Mouse (Mus musculus) heart, postnatal 0 days (tissue): ENCODE measurements around the gene Ebf4. TPM values are rescaled to one million over a fixed set of nuclear protein-coding genes. Genes with fewer than 3 reads are reported as not detected.
A peak's percentile ranks its signal among the peaks of the same experiment; 100 is the strongest.

Experiments
- ATAC-seq: fragments of 200-750 bp; cut with Nextera tagmentation; 2 replicates; pipeline ENCODE4 v1.8.0; 2017; ENCODE audit warnings: low read depth, moderate number of reproducible peaks, moderate library complexity; ENCODE audit not compliant: insufficient read depth
- DNase-seq: peaks from one replicate; pipeline ENCODE4 v3.0.0-alpha.2; 2016; ENCODE audit warnings: low spot score
- H3K27ac ChIP-seq: fragments of 300-500 bp; sonication (generic); 2 replicates; pipeline ENCODE4 v1.5.1; 2014; ENCODE audit warnings: low read depth, mild to moderate bottlenecking
- H3K27me3 ChIP-seq: fragments of 300-500 bp; sonication (generic); 2 replicates; pipeline ENCODE4 v1.6.1; 2014; ENCODE audit warnings: low read length, mixed read lengths; ENCODE audit not compliant: control insufficient read depth, insufficient read depth
- H3K36me3 ChIP-seq: fragments of 300-500 bp; sonication (generic); replicated peaks from 2 replicates; pipeline ENCODE4 v1.6.1; 2014; ENCODE audit warnings: low read length, mixed read lengths; ENCODE audit not compliant: control insufficient read depth, insufficient read depth
- H3K4me1 ChIP-seq: fragments of 300-500 bp; sonication (generic); 2 replicates; pipeline ENCODE4 v1.6.1; 2014; ENCODE audit warnings: antibody characterized with exemption; ENCODE audit not compliant: control insufficient read depth, insufficient read depth
- H3K4me2 ChIP-seq: fragments of 300-500 bp; sonication (generic); 2 replicates; pipeline ENCODE4 v1.6.1; 2014; ENCODE audit warnings: low read depth, mild to moderate bottlenecking, low read length, moderate library complexity
- H3K4me3 ChIP-seq: fragments of 300-500 bp; sonication (generic); 2 replicates; pipeline ENCODE4 v1.5.1; 2014; ENCODE audit warnings: low read depth, low read length
- H3K9ac ChIP-seq: fragments of 300-500 bp; sonication (generic); replicated peaks from 2 replicates; pipeline ENCODE4 v1.6.1; 2014; ENCODE audit warnings: low read depth, low read length, mixed read lengths
- H3K9me3 ChIP-seq: fragments of 300-500 bp; sonication (generic); replicated peaks from 2 replicates; pipeline ENCODE4 v1.6.1; 2016; ENCODE audit warnings: low read length; ENCODE audit not compliant: control insufficient read depth
- CTCF ChIP-seq: IDR thresholded peaks from 2 replicates; pipeline ENCODE4 v1.5.1; 2016; ENCODE audit warnings: antibody characterized with exemption, control low read depth, low read depth
- EP300 ChIP-seq: IDR thresholded peaks from 2 replicates; pipeline ENCODE4 v1.6.1; 2016; ENCODE audit warnings: antibody characterized with exemption, low read depth
- WGBS: fragments of 180-500 bp; shearing (Covaris S2); extraction: QIAGEN DNeasy Blood & Tissue Kit; methylation state at CpG from one replicate; pipeline ENCODE4 v1.1.7; 2014; 5-methylcytosine and 5-hydroxymethylcytosine counted together
- polyA plus RNA-seq: library from polyadenylated mRNA; unstranded; fragments of >200 nt; fragmentation: Nextera tagmentation; extraction: Ambion mirVana; gene quantifications from 2 replicates; pipeline ENCODE4 v1.2.1, GENCODE M21; 2015
- total RNA-seq: library from RNA; depleted of rRNA; stranded (reverse); fragments of >200 nt; gene quantifications from 2 replicates; pipeline ENCODE4 v1.2.3, GENCODE M21; 2014; ENCODE audit warnings: low replicate concordance

Ebf4 gene
- total and polyA plus RNA-seq, 2 experiments from 2014 or later: 0.16 to 1.1 TPM

DNA sequence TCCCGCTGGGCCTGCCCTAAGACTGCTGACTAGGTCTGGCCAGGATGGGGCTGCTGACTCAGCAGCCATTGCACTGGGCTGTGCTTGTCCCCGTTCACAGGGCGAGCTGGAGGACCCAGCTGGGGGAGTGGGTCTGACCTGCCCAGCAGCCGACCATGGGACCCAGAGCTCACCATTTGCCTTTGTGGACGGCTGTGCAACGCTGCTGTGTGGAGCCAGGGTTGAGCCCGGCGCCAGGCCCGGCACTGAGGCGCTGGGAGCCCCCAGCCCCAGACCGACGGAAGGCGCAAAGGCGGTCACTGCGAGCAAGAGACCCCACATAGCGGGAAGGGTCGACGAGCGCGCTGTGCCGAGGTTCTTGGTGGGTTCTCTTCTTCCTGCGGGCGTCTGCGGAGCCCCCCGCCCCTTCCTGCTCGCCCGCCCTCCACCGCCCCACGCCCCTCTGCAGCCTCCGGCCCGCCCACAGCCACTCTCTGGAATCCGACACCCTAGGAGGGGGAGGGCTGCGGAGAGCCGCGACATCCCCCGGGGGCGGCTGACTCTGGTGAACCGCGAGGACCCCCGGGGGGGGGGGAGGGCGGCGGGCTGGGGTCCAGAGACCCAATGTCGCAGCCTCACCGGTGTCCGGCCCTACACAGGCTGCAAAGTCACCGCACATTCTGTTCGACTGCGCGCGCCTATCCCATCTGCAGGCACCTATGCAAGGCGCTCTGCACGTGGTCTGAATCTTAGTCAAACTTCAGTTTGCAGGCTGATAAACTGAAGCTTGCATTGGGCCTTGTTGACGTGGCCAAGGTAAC is 102.4 kb downstream of the Ebf4 start, which contains the start of gene Cpxm1:
Gene Cpxm1 (minus strand): TSS at position 389 of the 800 bp plus-strand sequence.
- Histone ChIP-seq H3K27ac (no peak within 1 kb of the TSS), H3K9me3 (no peaks in the 10 kb centered on the region), H3K9ac (peak within 1 kb of the TSS; percentile 60), H3K27me3 (peaks cover 25% of the 10 kb centered on the region), H3K36me3 (no peaks in the 10 kb centered on the region), H3K4me3 (peak within 1 kb of the TSS; percentile 49), H3K4me2 (peak within 1 kb of the TSS; percentile 87), H3K4me1 (peaks cover 13% of the 10 kb centered on the region; the same call in 1 of the 2 replicates)
- TF ChIP-seq EP300 (no peak), CTCF (no peak)
- ATAC-seq: peak; percentile 59
- 1% methylated on average over 33 of the region's 53 CpGs for WGBS
- DNase-seq: no peak

GRCm38 (mm10) chr2:130398091-130398490 is 103.1 kb downstream of the Ebf4 start:
- Histone ChIP-seq H3K4me2 (peak overlapping the region; percentile 87), H3K27ac (no peak overlapping the region), H3K9ac (no peak overlapping the region), H3K4me1 (peaks cover 13% of the 10 kb centered on the region; the same call in 1 of the 2 replicates), H3K36me3 (no peaks in the 10 kb centered on the region), H3K27me3 (peaks cover 25% of the 10 kb centered on the region), H3K4me3 (peak overlapping the region; percentile 49), H3K9me3 (no peaks in the 10 kb centered on the region)
- WGBS: 12% methylated on average over 14 of the region's 14 CpGs
- ATAC-seq (no peak), DNase-seq (no peak)
- TF ChIP-seq CTCF (no peak), EP300 (no peak)

DNA sequence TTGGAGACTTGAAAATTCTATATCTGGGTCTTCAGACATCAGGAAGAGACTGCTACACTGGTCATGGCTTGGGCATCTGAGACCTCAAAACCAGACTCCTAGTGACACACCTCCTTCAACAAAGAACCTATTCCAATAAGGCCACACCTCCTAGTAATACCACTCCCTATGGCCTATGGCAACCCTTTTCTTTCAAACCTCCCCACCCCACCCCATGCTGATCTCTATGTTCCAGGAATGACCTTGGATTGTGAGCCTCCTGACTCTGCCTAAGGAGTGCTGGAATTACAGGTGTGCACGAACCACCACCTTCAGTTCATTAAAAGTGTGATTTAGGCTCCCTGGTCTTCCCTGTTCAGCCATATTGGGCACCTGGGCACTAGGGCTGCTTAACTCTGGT is 105.1 kb downstream of the Ebf4 start:
- no peak for TF ChIP-seq CTCF
- no peak for TF ChIP-seq EP300
- Histone ChIP-seq H3K4me3 (no peak overlapping the region), H3K27ac (no peak overlapping the region), H3K4me2 (no peak overlapping the region), H3K36me3 (no peaks in the 10 kb centered on the region), H3K9ac (no peak overlapping the region), H3K9me3 (no peaks in the 10 kb centered on the region), H3K4me1 (peaks cover 13% of the 10 kb centered on the region; the same call in 1 of the 2 replicates), H3K27me3 (peaks cover 25% of the 10 kb centered on the region)
- WGBS: 82% methylated on average over 1 of the region's 1 CpGs
- ATAC-seq (no peak), DNase-seq (no peak)

- no peaks in the 10 kb centered on the region for H3K9me3 ChIP-seq
- peaks cover 18% of the 10 kb centered on the region for H3K27me3 ChIP-seq
- TF ChIP-seq EP300: no peak
- no peak for TF ChIP-seq CTCF
- H3K36me3 ChIP-seq: no peaks in the 10 kb centered on the region
- ATAC-seq (no peak), DNase-seq (no peak)
- H3K4me3 ChIP-seq: no peak overlapping the region
- H3K4me2 ChIP-seq: no peak overlapping the region
- no peak overlapping the region for H3K9ac ChIP-seq
- 63% methylated on average over 4 of the region's 4 CpGs for WGBS
- no peak overlapping the region for H3K27ac ChIP-seq
- H3K4me1 ChIP-seq: peaks cover 12% of the 10 kb centered on the region; the same call in 1 of the 2 replicates
Measured at GRCm38 (mm10) chr2:130401891-130402290, 106.9 kb downstream of the Ebf4 start.

DNA sequence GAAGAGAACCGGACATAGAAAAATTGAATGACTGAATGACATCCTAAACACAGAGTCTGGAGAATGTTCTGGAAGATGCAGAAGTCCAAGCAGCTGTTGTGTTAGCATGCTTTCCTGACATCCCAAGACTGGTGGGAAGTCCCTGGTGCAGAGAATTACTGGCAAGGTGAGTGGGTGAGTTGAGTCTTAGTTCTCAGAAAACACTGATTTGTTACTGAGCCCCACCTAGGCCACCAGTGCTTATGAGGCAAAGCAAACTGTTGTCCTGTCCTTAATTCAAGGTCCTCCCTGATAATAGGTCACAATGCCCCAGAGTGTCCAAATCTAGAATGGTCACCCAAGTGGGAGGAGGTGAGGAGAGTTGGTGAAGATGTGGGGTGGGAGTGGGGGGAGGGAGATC is 110.0 kb downstream of the Ebf4 start, which contains the start of the genes Gm28372 and 1700020A23Rik:
Gene Gm28372 (plus strand): TSS at position 301 of the 400 bp plus-strand sequence.
Gene 1700020A23Rik (plus strand): TSS at position 321 of the 400 bp plus-strand sequence.
- no peaks in the 10 kb centered on the region for H3K36me3 ChIP-seq
- DNase-seq (no peak), ATAC-seq (no peak)
- no peaks in the 10 kb centered on the region for H3K27me3 ChIP-seq
- H3K27ac ChIP-seq: no peak within 1 kb of the TSS
- no peak for TF ChIP-seq CTCF
- TF ChIP-seq EP300: no peak
- no peaks in the 10 kb centered on the region for H3K9me3 ChIP-seq
- no peak within 1 kb of the TSS for H3K4me2 ChIP-seq
- 91% methylated on average over 1 of the region's 1 CpGs for WGBS
- no peaks in the 10 kb centered on the region for H3K4me1 ChIP-seq
- H3K9ac ChIP-seq: no peak within 1 kb of the TSS
- no peak within 1 kb of the TSS for H3K4me3 ChIP-seq

GRCm38 (mm10) chr2:130406178-130406577 is 111.2 kb downstream of the Ebf4 start, which contains the start of gene Tmem239:
Gene Tmem239, plus strand, starts transcription at chr2:130406478.
- H3K27ac ChIP-seq: no peak within 1 kb of the TSS
- DNase-seq (no peak), ATAC-seq (no peak)
- no peak within 1 kb of the TSS for H3K9ac ChIP-seq
- WGBS: 64% methylated on average over 2 of the region's 2 CpGs
- H3K27me3 ChIP-seq: no peaks in the 10 kb centered on the region
- no peaks in the 10 kb centered on the region for H3K36me3 ChIP-seq
- no peaks in the 10 kb centered on the region for H3K9me3 ChIP-seq
- H3K4me2 ChIP-seq: no peak within 1 kb of the TSS
- no peak within 1 kb of the TSS for H3K4me3 ChIP-seq
- TF ChIP-seq CTCF: no peak
- TF ChIP-seq EP300: no peak
- no peaks in the 10 kb centered on the region for H3K4me1 ChIP-seq
